Mouse (Mus musculus) embryo, embryonic 10 days (tissue): Measurements from ENCODE around the gene Fbxl13.

Source experiments
- DNase-seq: peaks from one replicate; pipeline ENCODE4 v3.0.0-alpha.2; 2015; ENCODE audit warnings: low spot score

Fbxl13 gene

GRCm38 (mm10) chr5:21645439-21646132 lies at the start of gene Fbxl13, which contains the start of gene Armc10:
Gene Fbxl13 (minus strand): TSS chr5:21645634.
Gene Armc10 (plus strand): TSS chr5:21645813.
- peak; percentile 93 for DNase-seq

- no peak for DNase-seq
These were observed 49.5 kb upstream of the Fbxl13 start for GRCm38 (mm10) chr5:21694854-21695490.

GRCm38 (mm10) chr5:21693372-21693870 lies 48.0 kb upstream of the Fbxl13 start:
- DNase-seq = no peak

- DNase-seq = no peak
These were observed 46.8 kb upstream of the Fbxl13 start for GRCm38 (mm10) chr5:21692230-21692629.

- no peak for DNase-seq
These were observed 41.6 kb upstream of the Fbxl13 start for GRCm38 (mm10) chr5:21687042-21687441.

GRCm38 (mm10) chr5:21685001-21685400 lies 39.6 kb upstream of the Fbxl13 start:
- DNase-seq = no peak

GRCm38 (mm10) chr5:21683811-21684210 lies 38.4 kb upstream of the Fbxl13 start:
- DNase-seq = no peak

- DNase-seq = no peak
These were observed 35.5 kb upstream of the Fbxl13 start for GRCm38 (mm10) chr5:21680940-21681339.

- DNase-seq = no peak
These were observed 34.6 kb upstream of the Fbxl13 start for GRCm38 (mm10) chr5:21680029-21680428.

- DNase-seq = no peak
These were observed 32.9 kb upstream of the Fbxl13 start for GRCm38 (mm10) chr5:21678363-21678762.

GRCm38 (mm10) chr5:21677939-21678338 lies 32.5 kb upstream of the Fbxl13 start:
- no peak for DNase-seq

- no peak for DNase-seq
These were observed 30.1 kb upstream of the Fbxl13 start for GRCm38 (mm10) chr5:21675494-21675893.

- DNase-seq = no peak
These were observed 29.6 kb upstream of the Fbxl13 start for GRCm38 (mm10) chr5:21675019-21675418.

- DNase-seq = no peak
These were observed 28.3 kb upstream of the Fbxl13 start for GRCm38 (mm10) chr5:21673742-21674141.

GRCm38 (mm10) chr5:21672812-21673635 lies 27.6 kb upstream of the Fbxl13 start:
- DNase-seq = peak; percentile 47

GRCm38 (mm10) chr5:21669307-21669706 lies 23.9 kb upstream of the Fbxl13 start:
- DNase-seq = no peak

GRCm38 (mm10) chr5:21667191-21668137 lies 22.0 kb upstream of the Fbxl13 start:
- DNase-seq = no peak

GRCm38 (mm10) chr5:21663081-21663480 lies 17.6 kb upstream of the Fbxl13 start:
- no peak for DNase-seq

- no peak for DNase-seq
These were observed 15.4 kb upstream of the Fbxl13 start for GRCm38 (mm10) chr5:21660850-21661249.

- DNase-seq = peak; percentile 80
These were observed 13.4 kb upstream of the Fbxl13 start for GRCm38 (mm10) chr5:21658623-21659395.

GRCm38 (mm10) chr5:21658038-21658437 lies 12.6 kb upstream of the Fbxl13 start:
- no peak for DNase-seq
